Mouse (Mus musculus) erythroblast, embryonic 14.5 days (primary cell): ENCODE data around the gene Arhgap44.

ENCODE experiments used
- GATA1 ChIP-seq: IDR thresholded peaks from 2 replicates; pipeline ENCODE4 v1.6.1; 2012; ENCODE audit warnings: low read length, inconsistent platforms, mixed read lengths
- TAL1 ChIP-seq: IDR thresholded peaks from 3 replicates; pipeline ENCODE4 v1.6.1; 2012; ENCODE audit warnings: low read length, inconsistent platforms, mixed read lengths

DNA sequence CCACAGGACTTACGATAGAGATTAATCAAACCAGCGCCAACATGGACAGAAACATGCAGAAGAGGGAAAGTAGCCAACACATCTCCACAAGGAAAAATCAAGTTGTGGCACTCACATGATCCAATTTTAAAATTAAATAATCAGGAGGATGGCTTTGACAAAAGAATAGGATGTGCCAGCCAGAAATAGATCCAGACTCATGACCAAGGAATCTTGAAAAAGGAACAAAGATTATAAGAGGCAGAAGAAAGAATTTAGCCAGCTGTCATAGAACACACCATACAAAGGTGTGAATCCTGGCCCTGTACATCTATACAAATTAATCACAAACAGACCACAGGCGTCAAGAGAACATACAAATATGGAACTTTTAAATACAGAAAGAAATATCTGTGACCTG is 82.5 kb downstream of the Arhgap44 start:
- TF ChIP-seq TAL1 (no peak), GATA1 (no peak)
